Mouse (Mus musculus): ENCODE data around the gene Gm11939.

DNA sequence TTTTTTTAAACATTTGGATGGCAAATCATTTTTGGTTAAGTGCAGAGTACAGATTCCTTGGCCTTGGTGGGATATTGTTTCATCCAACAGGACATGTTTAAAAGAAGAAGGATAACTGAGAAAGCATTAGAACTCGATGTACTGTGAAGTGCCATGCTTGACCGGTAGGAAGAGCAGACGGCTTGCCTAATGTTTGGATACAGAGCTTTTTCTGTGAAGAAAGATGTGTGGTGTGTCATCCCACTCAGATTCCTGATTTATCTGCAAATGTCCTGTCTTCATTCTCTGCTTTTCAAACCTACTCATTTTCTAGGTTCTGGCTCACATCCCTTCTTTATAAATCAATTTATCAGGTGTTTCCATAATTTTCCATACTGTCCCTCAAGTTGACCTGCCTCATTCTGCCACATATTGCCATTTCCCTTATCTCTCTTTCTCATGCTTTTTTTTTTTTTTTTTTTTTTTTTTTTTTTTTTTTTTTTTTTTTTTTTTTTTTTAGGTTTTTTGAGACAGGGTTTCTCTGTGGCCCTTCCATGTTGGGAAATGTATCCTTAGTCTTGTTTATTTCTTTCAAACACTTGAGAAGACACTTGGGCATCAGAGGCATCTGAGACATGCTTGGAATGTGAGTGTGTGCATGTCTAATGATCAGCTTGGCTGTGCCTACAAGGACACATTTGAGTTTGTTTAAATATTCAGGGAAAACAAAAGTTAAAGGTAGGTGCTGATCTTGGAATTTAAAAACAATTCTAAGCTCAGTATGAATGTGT, 1.1 kb downstream of the Gm11939 start:
- TF ChIP-seq POLR2A (IDR thresholded peaks at IDR 0.05; ENCODE audit: low read depth, low read length) = no peak
- TF ChIP-seq CTCF (IDR thresholded peaks at IDR 0.05; ENCODE audit: extremely low read depth, insufficient read length, insufficient replicate concordance, low read depth, low read length) = no peak
